Mouse (Mus musculus) heart, adult 2 months (tissue): Measurements from ENCODE around the gene Olfr975. TPM values are rescaled to one million over a fixed set of nuclear protein-coding genes. Genes with fewer than 3 reads are reported as not detected.
"Not testable (repeated sequence)": the region's sequence is repeated elsewhere in the genome, so short reads cannot be mapped to it uniquely, and the experiment has no call there.

ENCODE experiments used
- DNase-seq, 2 experiments: peaks; one replicate each; pipeline ENCODE4 v3.0.0; 2021
- H3K27ac ChIP-seq: fragments of 200-600 bp; 2 replicates; pipeline ENCODE4 v1.8.1; 2022
- H3K27me3 ChIP-seq: fragments of 200-500 bp; 2 replicates; pipeline ENCODE4 v1.6.1; 2012; ENCODE audit warnings: mild to moderate bottlenecking, low read length, inconsistent platforms, mixed read lengths; ENCODE audit not compliant: control insufficient read depth, insufficient read depth
- H3K36me3 ChIP-seq: fragments of 200-500 bp; 2 replicates; pipeline ENCODE4 v1.6.1; 2012; ENCODE audit warnings: low read length, inconsistent platforms; ENCODE audit not compliant: control insufficient read depth, insufficient read depth
- H3K4me1 ChIP-seq: fragments of 200-500 bp; 2 replicates; pipeline ENCODE4 v1.6.1; 2011; ENCODE audit warnings: low read length; ENCODE audit not compliant: control insufficient read depth, insufficient read depth
- H3K4me3 ChIP-seq: fragments of 200-600 bp; 2 replicates; pipeline ENCODE4 v1.8.1; 2022
- H3K79me2 ChIP-seq: fragments of 200-500 bp; replicated peaks from 2 replicates; pipeline ENCODE4 v1.6.1; 2012; ENCODE audit warnings: mild to moderate bottlenecking, inconsistent platforms, low read length, moderate library complexity, mixed read lengths; ENCODE audit not compliant: control insufficient read depth, insufficient read depth
- H3K9ac ChIP-seq: fragments of 200-500 bp; 2 replicates; pipeline ENCODE4 v1.6.1; 2012; ENCODE audit warnings: low read depth, mild to moderate bottlenecking, control low read depth, inconsistent platforms, low read length, mixed read lengths
- CTCF ChIP-seq: fragments of 200-600 bp; IDR thresholded peaks from 2 replicates; pipeline ENCODE4 v1.8.1; 2022; ENCODE audit warnings: antibody characterized with exemption, mild to moderate bottlenecking, moderate library complexity
- EP300 ChIP-seq: fragments of 200-500 bp; IDR thresholded peaks from 2 replicates; pipeline ENCODE4 v1.6.1; 2011; ENCODE audit warnings: low read depth, low read length, control low read depth; ENCODE audit not compliant: insufficient read depth
- POLR2A ChIP-seq: fragments of 200-500 bp; IDR thresholded peaks from 2 replicates; pipeline ENCODE4 v1.6.1; 2011; ENCODE audit warnings: mild to moderate bottlenecking, low read depth, low read length, control low read depth; ENCODE audit not compliant: insufficient read depth
- WGBS: fragments of 180-500 bp; shearing (Covaris S2); methylation state at CpG from one replicate; pipeline ENCODE4 v1.1.7; 2018; 5-methylcytosine and 5-hydroxymethylcytosine counted together
- intact Hi-C: fragments of 180-260 bp; cut with DNase I; formaldehyde crosslinking; loops from one replicate; pipeline ENCODE4 v1.15.1; 2025
- long read RNA-seq: library from polyadenylated mRNA; stranded (forward); transcript quantifications from one replicate; pipeline ENCODE4 v2.0.0, GENCODE M21; 2021
- polyA plus RNA-seq: library from polyadenylated mRNA; depleted of rRNA; stranded (reverse); fragments of >200 nt; gene quantifications from 2 replicates; pipeline ENCODE4 v1.2.3, GENCODE M21; 2012; rRNA removed
- total RNA-seq, 2 experiments: library from RNA; stranded (reverse); gene quantifications; 2 replicates each; pipeline ENCODE4 v1.2.3; 2021

The Olfr975 gene
- not detected for total RNA-seq
- not detected in 2 replicates for polyA plus RNA-seq
- long read RNA-seq, result 0 reads

DNA sequence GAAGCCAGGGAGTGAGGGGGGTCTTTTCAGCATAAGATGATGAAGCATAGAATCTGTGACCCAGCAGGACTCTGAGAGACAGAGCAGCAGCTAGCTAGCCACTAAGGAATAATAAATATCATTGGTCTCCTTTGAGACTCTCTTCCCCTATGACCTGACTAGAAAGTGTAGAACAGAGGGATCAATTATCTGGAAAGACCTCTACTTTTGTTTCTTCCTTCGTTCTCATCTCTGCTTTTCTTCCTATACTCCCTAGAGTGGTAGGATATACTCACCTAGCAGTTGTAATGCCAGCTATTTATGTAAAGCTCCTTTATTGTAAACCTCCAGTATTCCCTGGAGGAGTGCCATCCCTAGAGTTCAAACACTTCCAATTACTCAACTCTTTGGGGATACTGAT lies at the start of gene Olfr975:
TSS of gene Olfr975 (minus strand) at position 101 of the 400 bp plus-strand sequence.
- Histone ChIP-seq H3K27ac (no peak within 1 kb of the TSS), H3K9ac (no peak within 1 kb of the TSS), H3K4me3 (no peak within 1 kb of the TSS), H3K4me1 (no peaks in the 10 kb centered on the region), H3K79me2 (no peaks in the 10 kb centered on the region), H3K27me3 (no peaks in the 10 kb centered on the region), H3K36me3 (no peaks in the 10 kb centered on the region)
- intact Hi-C loops, result no loop called here
- DNase-seq, result no peak
- TF ChIP-seq EP300 (no peak), POLR2A (no peak), CTCF (no peak)
- 50% methylated on average over 1 of the region's 1 CpGs for WGBS

- no peak for DNase-seq
- TF ChIP-seq POLR2A (no peak), CTCF (no peak), EP300 (no peak)
- H3K27ac ChIP-seq, result no peak within 1 kb of the TSS
- WGBS, result 81% methylated on average over 2 of the region's 2 CpGs
- intact Hi-C loops, result no loop called here
- no peak within 1 kb of the TSS for H3K9ac ChIP-seq
- H3K79me2 ChIP-seq, result no peaks in the 10 kb centered on the region
- no peaks in the 10 kb centered on the region for H3K4me1 ChIP-seq
- H3K36me3 ChIP-seq, result no peaks in the 10 kb centered on the region
- H3K27me3 ChIP-seq, result no peaks in the 10 kb centered on the region
- no peak within 1 kb of the TSS for H3K4me3 ChIP-seq
Observed at GRCm38 (mm10) chr9:39991813-39992212, 40.0 kb upstream of the Olfr975 start, which contains the start of gene Olfr978. TSS of gene Olfr978 (plus strand) at chr9:39992113.

DNA sequence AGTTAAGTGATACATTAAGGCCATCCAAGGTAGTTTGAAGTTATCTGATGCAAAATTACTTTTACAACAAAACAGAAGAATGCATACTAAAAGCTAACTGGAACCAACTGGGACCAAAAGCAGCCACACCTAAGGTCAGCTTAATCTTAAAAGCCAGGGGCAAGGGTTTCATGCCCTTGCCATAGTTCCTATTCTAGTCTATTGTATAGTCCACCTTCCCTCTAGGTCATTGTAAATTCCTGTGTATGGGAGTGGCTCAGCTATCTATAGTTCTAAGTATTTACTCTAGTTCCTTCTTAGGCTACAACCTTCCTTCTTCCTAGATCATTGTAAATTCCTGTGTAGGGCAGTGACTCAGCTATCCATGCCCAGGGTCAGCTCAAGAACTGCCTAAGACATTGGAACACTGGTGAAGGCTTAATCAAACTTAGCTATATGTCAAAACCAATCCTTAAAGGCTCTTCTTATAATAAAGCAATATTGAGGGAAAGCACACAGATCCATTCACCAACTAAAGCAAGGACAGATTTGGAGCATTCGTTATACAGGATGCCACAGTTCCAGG lies 24.8 kb upstream of the Olfr975 start:
- H3K9ac ChIP-seq, intact Hi-C loops, H3K36me3 ChIP-seq, H3K4me1 ChIP-seq, H3K79me2 ChIP-seq, DNase-seq, H3K4me3 ChIP-seq, H3K27ac ChIP-seq, H3K27me3 ChIP-seq: not testable (repeated sequence)
- WGBS, result 77% methylated on average over 1 of the region's 1 CpGs

GRCm38 (mm10) chr9:39961033-39961432 lies 9.2 kb upstream of the Olfr975 start, which contains the start of gene Olfr976:
TSS of gene Olfr976 (minus strand) at chr9:39961133.
- H3K4me3 ChIP-seq, H3K4me1 ChIP-seq, intact Hi-C loops, H3K9ac ChIP-seq, DNase-seq, H3K27ac ChIP-seq, H3K36me3 ChIP-seq, H3K27me3 ChIP-seq, H3K79me2 ChIP-seq: not testable (repeated sequence)
- WGBS, result 84% methylated on average over 8 of the region's 9 CpGs

DNA sequence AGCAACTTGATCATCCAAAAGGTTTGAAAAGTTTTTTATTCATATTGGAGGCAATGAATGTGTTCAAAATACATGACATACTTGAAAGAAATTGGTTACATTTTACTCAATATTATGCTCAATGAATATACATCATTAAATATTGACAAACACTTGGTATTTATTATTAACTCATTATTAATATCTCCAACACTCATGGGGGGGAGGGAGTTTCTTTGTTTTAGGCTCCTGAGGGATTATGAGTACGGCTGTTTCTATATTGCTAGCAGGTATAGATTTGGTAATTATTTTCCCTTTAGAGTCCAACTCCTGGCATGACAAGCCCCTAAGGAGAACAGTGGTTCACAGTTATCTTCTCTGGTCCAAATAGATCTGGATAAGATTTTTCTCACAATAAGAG lies 14.6 kb downstream of the Olfr975 start, which contains the start of gene Olfr974:
TSS of gene Olfr974 (plus strand) at position 301 of the 400 bp plus-strand sequence.
- no peak for DNase-seq
- Histone ChIP-seq H3K9ac (no peak within 1 kb of the TSS), H3K4me1 (no peaks in the 10 kb centered on the region), H3K27me3 (no peaks in the 10 kb centered on the region), H3K27ac (no peak within 1 kb of the TSS), H3K36me3 (no peaks in the 10 kb centered on the region), H3K79me2 (no peaks in the 10 kb centered on the region), H3K4me3 (no peak within 1 kb of the TSS)
- TF ChIP-seq CTCF, result no peak
- TF ChIP-seq EP300, result no peak
- no peak for TF ChIP-seq POLR2A
- WGBS, result 68% methylated on average over 1 of the region's 1 CpGs
- intact Hi-C loops, result no loop called here

- H3K4me3 ChIP-seq, H3K9ac ChIP-seq, H3K79me2 ChIP-seq, H3K36me3 ChIP-seq, DNase-seq, intact Hi-C loops, H3K27me3 ChIP-seq, H3K27ac ChIP-seq, H3K4me1 ChIP-seq: not testable (repeated sequence)
- 45% methylated on average over 1 of the region's 1 CpGs for WGBS
Observed at GRCm38 (mm10) chr9:39928837-39929236, 23.0 kb downstream of the Olfr975 start.

DNA sequence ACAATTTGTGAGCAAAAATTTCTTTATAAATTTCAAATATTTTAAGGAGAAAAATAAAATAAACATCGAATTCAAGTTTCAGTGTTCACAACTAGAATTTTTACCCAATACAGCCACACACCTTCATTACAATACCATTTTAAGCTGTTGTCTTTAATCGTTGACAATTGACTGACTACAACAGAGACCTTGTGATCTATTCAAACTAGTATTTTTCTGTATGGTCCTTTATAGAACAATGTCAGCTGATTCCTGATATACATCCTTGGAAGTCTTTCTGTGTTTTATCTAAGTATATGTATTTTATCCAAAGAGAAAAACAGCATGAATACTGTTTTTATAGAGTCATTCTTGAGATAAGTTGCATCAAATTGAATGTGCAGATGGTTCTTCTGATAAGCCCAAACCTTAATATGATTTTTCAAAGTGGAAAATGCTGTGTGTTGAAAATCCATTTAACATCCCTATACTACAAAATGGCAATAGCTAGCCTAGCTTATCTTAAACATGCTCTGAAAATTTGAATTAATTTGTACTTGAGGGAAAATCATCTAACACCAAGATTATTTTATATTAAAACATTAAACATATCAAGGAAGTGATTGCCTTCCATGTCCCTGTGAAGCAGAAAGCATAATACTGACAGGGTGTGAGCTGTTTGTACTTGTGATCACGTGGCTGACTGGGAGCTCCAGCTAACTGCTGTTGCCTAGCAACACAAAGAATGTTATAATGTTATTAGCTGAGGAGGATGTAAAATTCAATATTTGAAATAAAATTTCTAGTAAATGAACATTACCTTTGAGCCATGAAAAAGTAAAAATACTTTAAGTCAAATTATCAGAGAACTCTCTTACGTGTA lies 23.6 kb downstream of the Olfr975 start:
- H3K4me3 ChIP-seq, DNase-seq, H3K27ac ChIP-seq, H3K79me2 ChIP-seq, intact Hi-C loops, H3K4me1 ChIP-seq, H3K36me3 ChIP-seq, H3K9ac ChIP-seq, H3K27me3 ChIP-seq: not testable (repeated sequence)
- no CpG with 5 or more reads among the region's 4 CpGs for WGBS
